Mouse (Mus musculus) left cerebral cortex, postnatal 36 days (tissue): Measurements from ENCODE around the gene Ptpn13. TPM values are rescaled to one million over a fixed set of nuclear protein-coding genes. Genes with fewer than 3 reads are reported as not detected.
A peak's percentile ranks its signal among the peaks of the same experiment; 100 is the strongest.

Experiments used
- DNase-seq, 2 experiments: peaks; one replicate each; pipeline ENCODE4 v3.0.0; 2021 to 2022; ENCODE audit warnings: low spot score in 2 of 2, mixed read lengths in 1 of 2
- intact Hi-C: fragments of 180-260 bp; cut with DNase I; formaldehyde crosslinking; loops from one replicate; pipeline ENCODE4 v1.15.1; 2025
- total RNA-seq, 2 experiments: library from RNA; stranded (reverse); gene quantifications; 2 replicates each; pipeline ENCODE4 v1.2.3; 2021

The Ptpn13 gene
- total RNA-seq, 2 experiments from 2014 or later, result 8.3 to 11.6 TPM

DNA sequence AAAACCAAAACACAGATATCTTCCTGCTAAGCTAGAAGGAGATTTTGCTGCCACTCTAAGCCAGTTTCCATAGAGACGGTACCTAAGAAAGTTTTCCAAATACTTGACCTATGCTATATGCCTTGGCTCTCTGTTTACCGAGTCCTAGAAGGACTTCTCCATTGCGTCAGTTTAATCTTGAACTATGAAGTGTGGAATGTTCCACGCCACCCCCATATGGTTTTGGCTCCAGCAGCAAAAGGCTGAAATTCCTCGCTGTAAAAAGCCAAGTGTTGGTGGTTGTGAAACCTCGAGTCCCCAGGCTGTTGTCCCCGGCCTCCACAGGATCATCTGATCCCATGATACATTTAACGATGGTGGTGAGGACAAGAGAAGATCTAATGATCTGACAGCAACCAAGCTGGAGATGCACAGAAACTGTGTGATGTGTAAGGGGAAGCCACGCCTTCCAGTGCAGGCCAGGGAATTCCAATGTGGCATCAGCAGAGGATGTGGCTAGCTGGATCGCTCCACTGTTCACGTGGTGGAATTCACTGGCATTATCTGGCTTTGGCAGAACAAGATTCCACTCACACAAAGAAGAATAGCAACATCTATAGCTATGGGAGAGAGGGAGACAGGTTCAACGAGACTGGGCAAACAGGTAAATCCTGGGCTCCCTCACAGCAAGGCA, 195.4 kb downstream of the Ptpn13 start:
- intact Hi-C loops, result no loop called here

DNA sequence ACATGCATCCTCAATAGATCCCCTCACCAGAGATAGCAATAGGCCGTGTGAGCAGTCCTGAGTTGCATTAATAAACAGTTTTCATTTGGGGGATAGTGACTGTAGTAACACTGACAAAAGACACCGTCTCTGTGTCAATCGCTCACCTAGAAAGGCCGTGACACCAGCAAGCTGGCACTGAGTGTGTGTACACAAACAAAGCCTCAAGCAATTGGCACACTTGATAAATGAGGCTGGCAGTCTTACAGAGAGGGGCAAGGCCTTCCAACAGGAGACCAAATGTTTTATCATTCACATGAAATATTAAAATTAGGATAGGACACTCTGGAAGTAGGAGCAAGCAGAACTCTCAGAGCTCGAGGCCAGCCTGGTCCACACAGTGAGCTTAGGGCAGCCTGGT, 197.3 kb downstream of the Ptpn13 start:
- no peak for DNase-seq
- intact Hi-C loops, result no loop called here

More for the DNA sequence above, 195.4 kb downstream of the Ptpn13 start:
- no peak for DNase-seq

DNA sequence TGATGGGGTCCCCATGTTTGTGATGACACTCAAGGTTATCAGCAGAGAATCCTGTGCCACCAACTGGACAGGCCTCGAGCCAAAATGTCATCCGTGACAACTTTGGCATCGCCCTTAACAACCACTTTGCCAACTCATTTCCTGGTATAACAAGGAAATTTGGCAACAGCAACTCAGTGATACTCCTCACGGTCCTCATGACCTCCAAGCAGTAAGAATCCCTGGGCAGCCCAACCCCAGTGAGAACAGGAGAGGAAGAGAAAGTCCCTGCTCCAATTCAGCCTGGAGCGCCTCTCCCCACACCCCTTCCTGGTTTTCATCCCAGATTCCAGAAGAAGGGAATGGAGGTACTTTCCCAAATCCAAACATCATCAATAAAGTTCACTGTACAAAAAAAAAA, 199.8 kb downstream of the Ptpn13 start:
- intact Hi-C loops, result no loop called here
- no peak for DNase-seq

- no peak for DNase-seq
- intact Hi-C loops, result no loop called here
Observed at GRCm38 (mm10) chr5:103628499-103628898, 203.5 kb downstream of the Ptpn13 start.

GRCm38 (mm10) chr5:103629111-103629764, 204.2 kb downstream of the Ptpn13 start, which contains the start of gene Slc10a6:
Gene Slc10a6, minus strand, starts transcription at chr5:103629403.
- intact Hi-C loops, result no loop called here
- peak; percentile 41 to 65 for DNase-seq

DNA sequence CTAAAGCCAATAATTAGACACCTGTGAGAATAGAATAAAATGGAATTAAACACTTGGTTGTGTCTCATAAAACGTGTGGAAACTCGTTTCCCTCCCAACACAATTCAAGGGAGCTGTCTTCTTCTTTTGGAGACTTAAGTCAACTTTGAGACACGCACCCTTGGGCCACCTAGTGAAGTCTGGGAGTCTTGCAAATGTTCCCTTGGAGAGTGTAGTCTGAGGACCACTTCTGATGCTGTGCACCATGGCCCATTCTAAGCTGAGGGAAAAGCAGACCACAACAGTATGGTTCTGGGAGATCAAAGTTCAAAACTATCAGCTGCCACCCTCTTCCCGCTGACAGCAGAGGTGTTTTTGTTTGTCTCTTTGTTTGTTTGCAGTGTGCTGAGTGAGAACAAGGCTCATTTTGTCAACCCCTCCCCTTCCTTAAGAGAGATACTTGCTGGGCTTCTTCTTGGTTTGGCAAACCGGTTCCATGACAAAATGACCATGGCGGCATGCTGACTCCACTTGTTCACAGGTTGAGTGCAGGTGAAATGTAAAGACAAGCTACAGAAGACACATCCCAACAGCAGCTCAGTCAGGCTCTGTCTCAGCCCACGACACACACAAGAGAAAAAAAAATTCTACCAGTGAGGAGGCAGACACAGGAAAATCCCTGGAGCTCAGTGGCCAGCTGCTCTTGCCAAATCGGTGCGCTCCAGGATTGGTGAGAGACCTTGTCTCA, 205.0 kb downstream of the Ptpn13 start:
- intact Hi-C loops, result no loop called here
- DNase-seq, result no peak

GRCm38 (mm10) chr5:103637162-103637561, 212.2 kb downstream of the Ptpn13 start:
- no peak for DNase-seq
- intact Hi-C loops, result no loop called here

GRCm38 (mm10) chr5:103644167-103644566, 219.2 kb downstream of the Ptpn13 start:
- no peak for DNase-seq
- intact Hi-C loops, result no loop called here

DNA sequence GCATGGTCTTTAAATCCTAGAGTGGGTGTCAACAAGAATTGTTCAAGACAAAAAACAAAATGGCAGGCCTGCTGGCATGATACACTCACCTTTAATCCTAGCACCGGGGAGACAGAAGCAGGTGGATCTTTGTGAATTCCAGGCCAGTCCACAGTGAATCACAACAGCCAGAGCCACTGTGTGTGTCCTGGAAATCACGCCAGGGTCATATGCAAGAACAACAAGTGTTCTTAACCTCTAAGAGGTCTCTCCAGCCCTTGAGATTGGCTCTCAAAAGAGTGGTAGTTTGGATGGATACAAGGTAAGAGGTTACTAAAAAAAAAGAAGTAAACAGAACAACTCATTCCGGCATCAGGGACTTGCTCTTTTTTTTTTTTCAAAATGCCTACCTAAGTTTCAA, 222.3 kb downstream of the Ptpn13 start:
- intact Hi-C loops, result no loop called here
- no peak for DNase-seq

Other genes starting within 250 kb of the Ptpn13 start
- gene Mapk10, start 213.9 kb upstream of the Ptpn13 start, total RNA-seq, result 100 to 1,000 TPM; 443 to 506 TPM
- gene Slc10a6, start 204.2 kb downstream of the Ptpn13 start, total RNA-seq, result under 1 TPM; 0.15 to 0.18 TPM
- gene 1700016H13Rik, start 230.8 kb downstream of the Ptpn13 start, total RNA-seq, result not detected